Mouse (Mus musculus) erythroid progenitor cell, adult 5-6 weeks (primary cell): Measurements from ENCODE around the gene Brpf3. TPM values are rescaled to one million over a fixed set of nuclear protein-coding genes. Genes with fewer than 3 reads are reported as not detected.
"Not testable (repeated sequence)": the region's sequence is repeated elsewhere in the genome, so short reads cannot be mapped to it uniquely, and the experiment has no call there.

Source experiments
- ATAC-seq: replicated peaks from 2 replicates; pipeline ENCODE4 v1.8.0; 2016; ENCODE audit warnings: moderate number of reproducible peaks, mild to moderate bottlenecking, moderate TSS enrichment, inconsistent platforms; ENCODE audit not compliant: poor library complexity, low FRiP score, severe bottlenecking
- total RNA-seq, 2 experiments: library from RNA; stranded (forward) in 1 of 2; stranded (reverse) in 1 of 2; fragments of 150-400 nt in 1 of 2; fragments of 186-747, 209-891 nt in 1 of 2; gene quantifications; 2 replicates each; pipeline versions ENCODE4 v1.2.3 to v1.2.4; 2015 to 2017; ENCODE audit warnings: low replicate concordance in 2 of 2

The Brpf3 gene
- total RNA-seq, 2 experiments from 2014 or later: 286 to 560 TPM

DNA sequence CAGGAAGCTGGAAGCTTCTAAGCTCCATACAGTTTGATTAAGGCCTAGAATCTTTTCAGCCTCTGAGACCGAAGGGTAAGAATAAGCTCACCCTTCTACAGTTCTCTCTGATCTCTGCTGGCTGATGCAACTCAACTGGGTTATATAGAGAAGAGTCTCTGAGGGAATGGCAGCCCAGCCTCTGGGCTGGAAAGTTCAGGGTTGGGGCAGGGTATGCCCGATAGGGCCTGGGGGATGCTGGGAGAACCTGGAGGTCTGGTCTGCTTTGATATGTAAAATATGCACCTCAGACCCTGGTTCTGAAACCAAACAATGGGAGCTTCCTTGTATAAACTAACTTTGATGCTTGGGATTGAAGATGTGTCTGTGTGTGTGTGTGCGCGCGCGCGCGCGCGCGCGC is 13.4 kb upstream of the Brpf3 start:
- ATAC-seq: no peak

GRCm38 (mm10) chr17:28797031-28797430 is 3.9 kb upstream of the Brpf3 start:
- no peak for ATAC-seq

DNA sequence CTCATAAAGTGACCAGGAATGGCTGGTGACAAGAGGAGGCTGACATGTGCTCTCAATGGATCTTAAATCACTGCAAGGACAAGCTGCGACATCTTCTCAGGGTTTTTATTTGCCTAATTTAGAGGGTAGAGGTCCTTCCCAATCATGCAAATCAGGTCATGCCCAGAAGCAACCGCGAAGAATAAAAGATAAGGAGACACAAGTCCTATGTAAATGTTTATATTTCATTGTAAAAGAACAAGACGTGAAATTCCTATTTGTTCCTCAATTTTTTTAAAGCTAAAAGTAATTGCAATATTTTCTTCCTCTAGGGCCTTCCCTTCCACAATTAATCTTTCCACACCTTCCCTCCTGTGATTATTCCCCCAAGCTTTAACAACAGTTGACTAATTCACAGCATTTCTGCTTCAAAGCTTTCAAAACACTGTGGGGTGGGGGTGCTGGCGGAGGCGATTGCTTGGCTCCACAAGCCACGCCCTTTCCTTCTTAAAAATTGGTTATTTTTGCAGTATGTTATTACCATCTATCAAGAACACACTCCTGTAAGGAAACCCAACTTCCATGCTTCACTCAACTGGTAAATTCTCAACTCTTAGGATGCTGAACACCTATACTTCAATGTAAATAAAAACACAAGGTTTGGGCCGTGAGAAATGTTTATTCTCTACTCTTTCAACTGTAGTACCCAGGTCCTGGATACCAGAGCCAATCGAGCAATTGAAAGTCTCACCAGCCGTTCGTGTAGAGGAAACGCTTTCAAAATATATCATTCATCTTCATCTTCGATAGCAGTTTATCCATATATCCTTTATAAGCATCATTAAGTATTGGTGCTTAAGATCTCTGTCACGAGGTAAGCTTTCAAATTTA is 1.4 kb upstream of the Brpf3 start:
- ATAC-seq: 0 out of 2 replicates have a peak, but pooled peaks have one; percentile 21

DNA sequence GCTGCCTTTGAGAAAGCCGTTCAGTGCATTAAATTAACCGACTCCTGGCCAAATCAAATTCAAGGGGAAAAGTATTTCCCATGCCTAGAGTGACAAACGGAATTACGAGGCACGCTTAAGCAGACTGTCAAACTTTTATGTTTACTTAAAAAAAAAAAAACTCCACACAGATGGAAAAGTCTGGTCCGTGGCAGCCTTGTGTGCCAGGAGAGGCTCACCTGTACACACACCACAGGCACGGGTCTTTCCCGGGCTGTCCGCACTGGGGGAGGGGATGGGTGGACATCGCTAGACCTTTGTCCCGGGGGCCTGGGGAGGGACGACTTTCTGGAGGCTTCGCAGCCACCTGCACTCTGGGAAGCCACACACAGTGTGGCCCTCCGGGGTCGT is 614 bp upstream of the Brpf3 start:
- ATAC-seq: peak; percentile 2

DNA sequence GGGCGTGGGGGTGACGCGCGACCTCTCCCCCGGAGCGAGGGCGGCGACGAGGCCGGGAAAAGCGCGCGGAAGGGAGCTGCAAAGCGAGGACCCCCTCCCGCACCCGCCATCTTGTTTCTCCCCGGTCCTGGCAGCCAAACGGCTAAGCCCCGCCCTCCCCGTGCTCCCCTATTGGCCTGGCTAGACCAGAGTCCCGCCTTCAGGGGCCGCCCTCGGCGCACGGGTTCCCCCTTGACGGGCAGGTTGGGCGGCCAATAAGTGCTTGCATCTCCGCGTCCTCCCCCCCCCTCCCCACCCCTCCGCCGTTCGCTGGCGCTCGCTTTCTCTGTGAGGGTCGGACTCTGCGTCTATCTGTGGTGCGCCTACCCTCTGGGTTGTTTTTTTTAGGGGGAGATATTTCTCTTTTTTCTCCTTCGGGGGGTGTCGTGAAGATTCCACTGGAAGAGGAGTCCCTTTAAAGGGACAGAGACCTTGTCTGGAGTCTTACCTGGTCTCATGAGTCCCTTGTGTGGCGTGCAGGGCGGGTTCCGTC is 650 bp downstream of the Brpf3 start:
- peak; percentile 84 for ATAC-seq

- ATAC-seq: peak; percentile 2; the same call in 1 of the 2 replicates
These were observed 1.2 kb downstream of the Brpf3 start for GRCm38 (mm10) chr17:28802006-28802481.

GRCm38 (mm10) chr17:28803316-28803715 is 2.4 kb downstream of the Brpf3 start:
- no peak for ATAC-seq

GRCm38 (mm10) chr17:28804973-28805372 is 4.1 kb downstream of the Brpf3 start:
- ATAC-seq: no peak

DNA sequence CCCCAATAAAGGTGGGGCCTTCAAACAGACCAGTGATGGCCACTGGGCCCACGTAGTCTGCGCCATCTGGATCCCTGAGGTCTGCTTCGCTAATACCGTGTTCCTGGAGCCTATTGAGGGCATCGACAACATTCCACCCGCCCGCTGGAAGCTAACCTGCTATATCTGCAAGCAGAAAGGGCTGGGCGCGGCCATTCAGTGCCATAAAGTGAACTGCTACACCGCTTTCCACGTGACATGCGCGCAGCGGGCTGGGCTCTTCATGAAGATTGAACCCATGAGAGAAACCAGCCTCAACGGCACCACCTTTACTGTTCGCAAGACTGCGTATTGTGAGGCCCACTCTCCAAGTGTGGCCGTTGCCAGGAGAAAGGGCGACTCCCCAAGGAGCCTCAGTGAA is 5.9 kb downstream of the Brpf3 start:
- no peak for ATAC-seq

DNA sequence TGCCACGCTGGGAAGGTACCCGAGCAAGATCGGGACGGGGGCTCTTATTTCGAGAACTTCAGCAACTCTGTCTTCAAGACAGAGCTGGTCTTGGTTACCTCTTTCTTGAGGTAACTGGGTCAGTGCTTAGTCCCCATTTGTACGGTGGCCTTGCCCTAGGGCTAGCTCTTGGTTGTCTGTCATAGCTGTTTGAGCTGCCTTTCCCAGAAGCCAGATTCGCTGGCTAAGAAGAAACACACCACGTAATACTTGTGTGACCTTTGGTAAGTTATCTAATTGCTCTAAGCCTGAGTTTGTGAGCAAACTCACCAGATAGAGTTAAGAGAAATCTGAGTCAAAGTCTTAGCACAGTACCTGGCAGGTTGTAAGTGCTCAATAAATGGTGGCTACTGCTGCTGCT is 7.8 kb downstream of the Brpf3 start:
- ATAC-seq: peak; percentile 4; the same call in 1 of the 2 replicates

GRCm38 (mm10) chr17:28809175-28809831 is 8.4 kb downstream of the Brpf3 start:
- peak; percentile 97 for ATAC-seq

DNA sequence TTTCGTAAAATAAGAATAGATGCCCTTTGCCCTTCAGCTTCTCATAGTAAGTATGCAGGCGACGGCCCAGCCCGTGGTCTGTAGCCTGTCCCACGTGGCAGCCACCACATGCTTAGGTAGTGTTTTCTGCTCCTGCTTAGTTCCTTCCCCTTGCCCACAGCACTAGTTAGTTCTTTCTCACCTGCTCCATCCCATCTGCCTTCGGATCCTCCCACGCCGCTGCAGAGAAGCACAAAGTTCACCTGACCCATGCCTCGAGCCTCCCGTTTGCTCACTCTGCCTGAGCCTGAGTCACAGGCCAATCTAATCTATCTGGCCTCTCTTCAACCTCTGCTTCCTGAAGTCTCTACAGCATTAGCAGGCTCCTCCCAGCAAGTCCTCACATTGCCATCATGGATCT is 11.5 kb downstream of the Brpf3 start:
- ATAC-seq: no peak

- ATAC-seq: no peak
These were observed 13.7 kb downstream of the Brpf3 start for GRCm38 (mm10) chr17:28814529-28815097.

DNA sequence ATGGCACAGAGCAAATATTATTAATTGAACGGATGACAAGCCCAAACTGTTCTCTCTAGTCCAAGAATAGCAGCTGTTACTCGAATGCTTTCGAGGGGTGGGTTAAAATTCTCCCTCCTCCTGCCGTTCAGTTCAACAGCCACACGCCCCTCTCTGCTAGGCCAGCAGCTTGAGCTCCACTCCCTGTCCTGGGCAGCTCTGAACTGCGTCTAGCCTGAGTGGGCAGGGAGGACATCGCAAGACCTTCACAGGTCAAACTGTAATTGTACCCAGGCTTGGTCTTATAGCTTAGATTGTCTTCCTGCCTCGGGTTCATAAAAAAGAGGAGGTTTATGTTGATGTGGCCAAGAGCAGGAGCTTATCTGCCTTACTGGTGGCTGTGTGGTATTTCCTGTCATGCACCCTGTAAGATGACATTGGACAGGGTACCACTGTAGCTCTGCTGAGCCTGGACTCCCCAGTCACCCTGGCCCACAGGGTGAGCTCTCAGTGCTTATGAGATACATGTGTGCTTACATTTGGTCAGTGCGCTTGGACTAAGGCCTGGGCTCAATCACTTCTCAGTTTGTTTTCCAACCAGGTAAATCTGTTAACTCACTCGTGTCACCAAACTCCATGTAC is 14.6 kb downstream of the Brpf3 start:
- ATAC-seq: no peak

GRCm38 (mm10) chr17:28816326-28816725 is 15.4 kb downstream of the Brpf3 start:
- not testable (repeated sequence) for ATAC-seq

- no peak for ATAC-seq
These were observed 16.3 kb downstream of the Brpf3 start for GRCm38 (mm10) chr17:28816875-28817811.

DNA sequence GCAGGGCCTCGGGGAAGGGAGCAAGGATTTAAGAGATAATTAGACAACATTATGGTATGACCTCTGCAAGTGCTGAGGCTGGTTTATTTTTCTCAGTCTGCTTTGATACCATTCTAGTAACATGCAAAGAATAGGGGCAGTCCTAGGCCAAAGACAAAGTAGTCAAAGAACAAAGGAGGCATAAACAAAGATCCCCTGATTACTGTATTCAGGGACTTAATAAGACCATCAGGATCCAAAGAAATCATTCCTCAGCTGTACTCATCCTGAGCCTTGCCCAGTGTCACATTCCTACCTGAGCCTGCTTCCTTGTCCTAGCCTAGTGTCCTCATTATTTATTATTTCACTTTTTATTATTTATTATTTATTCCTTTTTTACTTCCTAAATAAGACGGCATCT is 19.3 kb downstream of the Brpf3 start:
- ATAC-seq: no peak

DNA sequence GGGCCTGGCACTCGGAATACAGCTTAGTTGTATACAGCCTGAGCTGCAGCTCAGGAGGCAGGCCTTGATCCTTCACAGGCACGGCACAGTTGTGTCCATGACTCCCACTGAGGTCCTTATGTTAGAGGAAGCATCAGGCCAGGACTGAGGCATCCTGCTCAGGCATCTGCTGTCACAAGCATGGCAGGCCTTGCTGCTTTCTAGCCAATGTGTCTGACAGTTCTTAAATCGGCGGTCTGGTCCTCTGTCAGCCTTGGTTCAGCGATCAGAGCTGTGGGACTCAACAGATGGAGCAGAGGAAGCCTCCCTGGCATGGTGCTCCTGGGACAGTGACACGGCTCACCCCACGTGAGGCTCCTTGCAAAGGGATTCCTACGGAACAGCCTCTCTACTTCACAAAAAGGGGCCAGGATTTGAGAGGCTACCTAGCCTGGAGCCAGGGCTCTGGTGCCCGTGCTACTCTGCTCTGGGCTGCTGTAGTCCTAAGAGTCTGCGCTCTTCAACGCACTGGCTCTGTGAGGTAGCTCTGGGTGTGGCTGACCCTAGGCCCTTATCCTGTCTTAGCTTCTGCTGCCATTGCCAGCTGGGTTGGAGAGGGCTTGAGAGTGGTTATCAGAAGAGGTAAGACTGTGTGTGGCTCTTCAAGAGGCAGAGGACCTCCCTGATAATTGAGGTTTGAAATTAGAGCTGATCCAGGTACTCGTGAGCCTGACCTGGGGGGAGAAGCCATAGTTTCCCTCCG is 22.3 kb downstream of the Brpf3 start:
- ATAC-seq: peak; percentile 89
